Mouse (Mus musculus) small intestine, adult 2 months (tissue): Measurements from ENCODE around the gene Adgrd1. TPM values are rescaled to one million over a fixed set of nuclear protein-coding genes. Genes with fewer than 3 reads are reported as not detected.

Source experiments
- H3K27ac ChIP-seq: fragments of 200-500 bp; 2 replicates; pipeline ENCODE4 v1.5.1; 2012; ENCODE audit warnings: low read depth, low read length, control low read depth, inconsistent platforms; ENCODE audit not compliant: insufficient read depth
- H3K27me3 ChIP-seq: fragments of 200-500 bp; 2 replicates; pipeline ENCODE4 v1.6.1; 2012; ENCODE audit warnings: mild to moderate bottlenecking, moderate library complexity, low read length, inconsistent platforms; ENCODE audit not compliant: control insufficient read depth, insufficient read depth
- H3K36me3 ChIP-seq: fragments of 200-500 bp; 2 replicates; pipeline ENCODE4 v1.6.1; 2012; ENCODE audit warnings: mild to moderate bottlenecking, low read length, control low read depth, inconsistent platforms; ENCODE audit not compliant: control insufficient read depth, insufficient read depth
- H3K4me1 ChIP-seq: fragments of 200-500 bp; 2 replicates; pipeline ENCODE4 v1.6.1; 2012; ENCODE audit warnings: low read length, inconsistent platforms, mixed read lengths; ENCODE audit not compliant: control insufficient read depth, insufficient read depth, insufficient read length
- H3K4me3 ChIP-seq: fragments of 200-500 bp; 2 replicates; pipeline ENCODE4 v1.5.1; 2012; ENCODE audit warnings: low read depth, mild to moderate bottlenecking, control low read depth, inconsistent platforms, low read length, moderate library complexity
- CTCF ChIP-seq: fragments of 200-500 bp; IDR thresholded peaks from 2 replicates; pipeline ENCODE4 v1.5.1; 2012; ENCODE audit warnings: low read depth, mild to moderate bottlenecking, control low read depth, inconsistent platforms, low read length, moderate library complexity, mixed read lengths; ENCODE audit not compliant: insufficient replicate concordance, insufficient read length; ENCODE audit errors: extremely low read depth
- POLR2A ChIP-seq: fragments of 200-500 bp; IDR thresholded peaks from 2 replicates; pipeline ENCODE4 v1.6.1; 2012; ENCODE audit warnings: low read depth, mild to moderate bottlenecking, control low read depth, inconsistent platforms, low read length, moderate library complexity
- WGBS: fragments of 180-500 bp; shearing (Covaris S2); methylation state at CpG from one replicate; pipeline ENCODE4 v1.1.7; 2018; 5-methylcytosine and 5-hydroxymethylcytosine counted together
- polyA plus RNA-seq: library from polyadenylated mRNA; depleted of rRNA; stranded (reverse); fragments of >200 nt; gene quantifications from 2 replicates; pipeline ENCODE4 v1.2.3, GENCODE M21; 2012

Adgrd1 gene
- polyA plus RNA-seq, 1 experiment = 9.0 TPM

- TF ChIP-seq CTCF (peak; percentile 82; the same call in 1 of the 2 replicates), POLR2A (no peak)
These were observed 65.0 kb downstream of the Adgrd1 start for GRCm38 (mm10) chr5:129161372-129162051.

GRCm38 (mm10) chr5:129163416-129163815 lies 66.9 kb downstream of the Adgrd1 start:
- 89% methylated on average over 8 of the region's 8 CpGs for WGBS
- Histone ChIP-seq H3K27ac (no peak overlapping the region), H3K4me3 (no peak overlapping the region), H3K36me3 (no peaks in the 10 kb centered on the region), H3K4me1 (peaks cover 7% of the 10 kb centered on the region), H3K27me3 (no peaks in the 10 kb centered on the region)
- no peak for TF ChIP-seq POLR2A
- no peak for TF ChIP-seq CTCF

More at GRCm38 (mm10) chr5:129161372-129162051, 65.0 kb downstream of the Adgrd1 start:
- WGBS = 61% methylated on average over 11 of the region's 11 CpGs
- Histone ChIP-seq H3K27ac (no peak overlapping the region), H3K27me3 (no peaks in the 10 kb centered on the region), H3K4me1 (peaks cover 9% of the 10 kb centered on the region), H3K36me3 (no peaks in the 10 kb centered on the region), H3K4me3 (no peak overlapping the region)

GRCm38 (mm10) chr5:129164091-129164490 lies 67.5 kb downstream of the Adgrd1 start:
- TF ChIP-seq POLR2A (no peak), CTCF (no peak)
- Histone ChIP-seq H3K4me3 (no peak overlapping the region), H3K4me1 (peaks cover 6% of the 10 kb centered on the region), H3K36me3 (no peaks in the 10 kb centered on the region), H3K27me3 (no peaks in the 10 kb centered on the region), H3K27ac (no peak overlapping the region)
- 13% methylated on average over 10 of the region's 10 CpGs for WGBS

- Histone ChIP-seq H3K27ac (no peak overlapping the region), H3K4me1 (peaks cover 6% of the 10 kb centered on the region), H3K4me3 (no peak overlapping the region), H3K36me3 (no peaks in the 10 kb centered on the region), H3K27me3 (no peaks in the 10 kb centered on the region)
- TF ChIP-seq CTCF (no peak), POLR2A (no peak)
- WGBS = 87% methylated on average over 10 of the region's 10 CpGs
These were observed 68.5 kb downstream of the Adgrd1 start for GRCm38 (mm10) chr5:129164911-129165584.

- H3K27ac ChIP-seq = no peak overlapping the region
- 78% methylated on average over 7 of the region's 7 CpGs for WGBS
- no peaks in the 10 kb centered on the region for H3K27me3 ChIP-seq
These were observed 69.0 kb downstream of the Adgrd1 start for GRCm38 (mm10) chr5:129165595-129165994.

GRCm38 (mm10) chr5:129169090-129169489 lies 72.5 kb downstream of the Adgrd1 start:
- no peak overlapping the region for H3K4me3 ChIP-seq
- H3K27ac ChIP-seq = no peak overlapping the region
- TF ChIP-seq CTCF = no peak
- no peak for TF ChIP-seq POLR2A
- no peaks in the 10 kb centered on the region for H3K4me1 ChIP-seq
- 66% methylated on average over 5 of the region's 5 CpGs for WGBS
- H3K36me3 ChIP-seq = no peaks in the 10 kb centered on the region
- H3K27me3 ChIP-seq = no peaks in the 10 kb centered on the region

More at GRCm38 (mm10) chr5:129165595-129165994, 69.0 kb downstream of the Adgrd1 start:
- Histone ChIP-seq H3K4me1 (peaks cover 6% of the 10 kb centered on the region), H3K4me3 (no peak overlapping the region), H3K36me3 (no peaks in the 10 kb centered on the region)
- TF ChIP-seq POLR2A (no peak), CTCF (no peak)

- 59% methylated on average over 4 of the region's 4 CpGs for WGBS
- Histone ChIP-seq H3K4me3 (no peak overlapping the region), H3K27ac (no peak overlapping the region), H3K27me3 (no peaks in the 10 kb centered on the region), H3K36me3 (no peaks in the 10 kb centered on the region), H3K4me1 (no peaks in the 10 kb centered on the region)
- TF ChIP-seq POLR2A (no peak), CTCF (no peak)
These were observed 73.0 kb downstream of the Adgrd1 start for GRCm38 (mm10) chr5:129169567-129169966.
